Mouse (Mus musculus) midbrain, embryonic 10.5 days (tissue): ENCODE results near the gene Gsg1l. TPM values are rescaled to one million over a fixed set of nuclear protein-coding genes. Genes with fewer than 3 reads are reported as not detected.
A peak's percentile ranks its signal among the peaks of the same experiment; 100 is the strongest.

ENCODE experiments used
- DNase-seq: peaks from one replicate; pipeline ENCODE4 v3.0.0-alpha.2; 2017; ENCODE audit warnings: low spot score
- H3K27ac ChIP-seq: fragments of 300-500 bp; sonication (generic); replicated peaks from 2 replicates; pipeline ENCODE4 v1.5.1; 2016; ENCODE audit warnings: mild to moderate bottlenecking
- H3K27me3 ChIP-seq: fragments of 300-500 bp; sonication (generic); 2 replicates; pipeline ENCODE4 v1.6.1; 2016; ENCODE audit warnings: low read depth, mild to moderate bottlenecking; ENCODE audit not compliant: poor library complexity, severe bottlenecking
- H3K36me3 ChIP-seq: fragments of 300-500 bp; sonication (generic); 2 replicates; pipeline ENCODE4 v1.6.1; 2016; ENCODE audit warnings: mild to moderate bottlenecking, moderate library complexity
- H3K4me1 ChIP-seq: fragments of 300-500 bp; sonication (generic); 2 replicates; pipeline ENCODE4 v1.6.1; 2016
- H3K4me3 ChIP-seq: fragments of 300-500 bp; sonication (generic); 2 replicates; pipeline ENCODE4 v1.5.1; 2016; ENCODE audit warnings: mild to moderate bottlenecking, moderate library complexity
- H3K9me3 ChIP-seq: fragments of 300-500 bp; sonication (generic); replicated peaks from 2 replicates; pipeline ENCODE4 v1.6.1; 2016; ENCODE audit warnings: mild to moderate bottlenecking
- WGBS: fragments of 180-500 bp; shearing (Covaris S2); methylation state at CpG from one replicate; pipeline ENCODE4 v1.1.7; 2016; 5-methylcytosine and 5-hydroxymethylcytosine counted together
- polyA plus RNA-seq: library from polyadenylated mRNA; unstranded; fragments of >200 nt; fragmentation: Nextera tagmentation; extraction: Ambion mirVana; gene quantifications from 2 replicates; pipeline ENCODE4 v1.2.1, GENCODE M21; 2016

Gene Gsg1l
- polyA plus RNA-seq, 1 experiment from 2014 or later = 1.1 TPM

DNA sequence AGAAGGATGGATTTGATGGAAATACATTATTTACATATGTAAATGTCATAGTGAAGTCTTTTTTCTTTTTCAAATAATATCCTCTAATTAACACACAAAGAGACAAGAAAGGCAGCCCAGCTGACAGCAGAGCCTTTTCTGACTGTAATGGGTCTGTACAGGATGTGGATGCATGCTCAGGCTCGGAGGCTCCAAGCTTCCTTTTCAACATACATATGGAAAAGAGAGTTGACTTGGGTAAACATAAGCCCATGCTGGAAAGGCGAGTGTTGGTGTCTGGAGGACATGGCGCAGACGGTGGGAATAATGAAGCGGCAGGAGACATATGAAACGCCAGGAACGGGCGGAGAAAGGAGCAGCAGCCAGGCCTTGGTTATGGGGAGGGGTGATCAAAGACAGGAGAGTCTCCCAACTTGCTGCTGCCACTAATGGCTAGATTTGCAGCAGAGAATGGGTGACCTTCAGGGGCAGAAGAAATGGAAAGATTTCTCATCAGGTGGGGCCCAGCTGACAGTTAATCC, 118.1 kb downstream of the Gsg1l start:
- WGBS = 71% methylated on average over 8 of the region's 8 CpGs

DNA sequence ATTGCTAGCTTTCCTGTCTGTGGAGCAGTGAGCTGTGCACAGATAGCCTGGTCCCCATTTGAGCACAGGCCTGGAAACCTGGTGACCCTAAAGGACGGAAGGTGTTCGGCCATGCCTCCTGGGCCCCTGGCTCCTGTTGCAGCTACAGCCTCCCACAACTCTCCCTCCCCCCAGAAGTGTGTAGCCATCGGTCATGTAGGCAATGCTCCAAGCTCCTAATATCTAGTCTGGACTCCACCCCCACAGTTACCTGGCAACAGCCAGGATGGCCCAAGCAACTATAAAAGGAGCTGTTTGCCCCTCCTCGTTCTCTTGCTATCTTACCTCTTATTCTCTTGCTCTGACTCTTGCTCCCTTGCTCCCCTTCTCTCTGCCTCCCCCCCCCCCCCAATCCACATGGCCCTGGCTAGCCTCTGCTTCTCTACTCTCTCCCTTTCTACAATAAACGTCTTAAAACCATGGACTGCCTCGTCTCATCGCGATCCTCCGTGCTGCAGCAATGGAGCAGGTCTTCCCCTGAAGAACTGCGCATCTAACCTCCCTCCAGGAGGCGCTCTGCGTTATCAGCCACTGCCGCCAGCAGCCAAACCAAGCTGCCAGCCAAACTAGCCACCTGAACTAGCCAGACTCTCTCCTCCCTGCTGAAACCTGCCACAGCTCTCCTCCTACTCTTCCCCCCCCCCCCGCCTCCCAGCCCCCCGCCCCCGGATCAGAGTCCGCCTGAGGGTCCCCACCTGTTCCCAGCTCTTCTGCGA, 122.7 kb downstream of the Gsg1l start:
- H3K4me3 ChIP-seq = no peak overlapping the region
- H3K36me3 ChIP-seq = no peaks in the 10 kb centered on the region
- WGBS = 70% methylated on average over 18 of the region's 18 CpGs
- H3K4me1 ChIP-seq = peaks cover 30% of the 10 kb centered on the region
- no peak overlapping the region for H3K27ac ChIP-seq
- no peak for DNase-seq
- H3K27me3 ChIP-seq = peaks cover 7% of the 10 kb centered on the region; the same call in 1 of the 2 replicates
- no peaks in the 10 kb centered on the region for H3K9me3 ChIP-seq

More for the DNA sequence above, 118.1 kb downstream of the Gsg1l start:
- peaks cover 55% of the 10 kb centered on the region for H3K4me1 ChIP-seq
- H3K36me3 ChIP-seq = no peaks in the 10 kb centered on the region
- peak overlapping the region; percentile 52; the same call in 1 of the 2 replicates for H3K27ac ChIP-seq
- no peaks in the 10 kb centered on the region for H3K27me3 ChIP-seq
- DNase-seq = no peak
- no peak overlapping the region for H3K4me3 ChIP-seq
- no peaks in the 10 kb centered on the region for H3K9me3 ChIP-seq

DNA sequence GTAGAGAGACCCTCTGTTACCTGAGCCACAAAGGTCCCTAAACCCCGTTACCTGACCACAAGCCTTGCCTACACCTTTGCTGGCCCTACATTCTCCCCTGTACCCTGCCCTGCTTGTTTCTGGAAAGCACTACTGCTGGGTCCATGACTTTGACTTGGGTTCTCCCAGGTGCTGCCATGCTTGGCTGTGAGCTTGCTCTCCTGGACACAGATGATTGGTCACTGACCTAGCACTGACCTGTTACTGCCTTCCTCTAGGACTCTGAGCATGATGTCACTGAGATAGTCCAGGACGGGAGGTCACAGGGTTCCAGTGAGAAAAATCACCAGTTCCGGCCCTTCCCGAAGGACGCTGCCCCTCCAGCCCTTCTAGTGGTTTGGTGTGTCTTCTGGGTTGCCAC, 123.4 kb downstream of the Gsg1l start:
- Histone ChIP-seq H3K27me3 (peaks cover 7% of the 10 kb centered on the region; the same call in 1 of the 2 replicates), H3K9me3 (no peaks in the 10 kb centered on the region), H3K4me3 (no peak overlapping the region), H3K36me3 (no peaks in the 10 kb centered on the region), H3K27ac (no peak overlapping the region), H3K4me1 (peaks cover 31% of the 10 kb centered on the region)
- WGBS = 93% methylated on average over 5 of the region's 5 CpGs
- DNase-seq = no peak

DNA sequence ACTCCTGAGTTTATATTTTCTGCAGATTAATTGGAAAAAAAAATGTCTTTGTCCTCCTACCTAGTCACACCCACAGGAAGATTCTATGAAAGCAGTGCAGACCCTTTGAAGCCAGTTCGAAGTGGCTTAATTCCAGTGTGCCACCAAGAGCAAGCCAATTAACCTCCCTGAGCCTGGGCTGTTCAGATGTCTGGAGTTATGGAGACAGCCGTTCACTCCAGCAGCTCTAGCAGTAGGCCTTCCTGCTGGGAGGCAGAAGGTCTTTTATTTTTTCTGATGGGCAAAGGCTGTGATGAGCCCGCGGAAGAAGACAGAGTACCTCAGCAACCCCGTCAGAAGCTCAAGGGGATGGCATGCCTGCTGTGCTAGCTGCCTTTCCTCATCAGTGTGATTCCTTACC, 127.2 kb downstream of the Gsg1l start:
- Histone ChIP-seq H3K4me1 (peaks cover 33% of the 10 kb centered on the region), H3K27me3 (peaks cover 7% of the 10 kb centered on the region; the same call in 1 of the 2 replicates), H3K9me3 (no peaks in the 10 kb centered on the region), H3K4me3 (no peak overlapping the region), H3K27ac (0 out of 2 replicates have a peak overlapping the region, but pooled peaks have one; percentile 33), H3K36me3 (no peaks in the 10 kb centered on the region)
- DNase-seq = no peak
- 66% methylated on average over 5 of the region's 5 CpGs for WGBS

DNA sequence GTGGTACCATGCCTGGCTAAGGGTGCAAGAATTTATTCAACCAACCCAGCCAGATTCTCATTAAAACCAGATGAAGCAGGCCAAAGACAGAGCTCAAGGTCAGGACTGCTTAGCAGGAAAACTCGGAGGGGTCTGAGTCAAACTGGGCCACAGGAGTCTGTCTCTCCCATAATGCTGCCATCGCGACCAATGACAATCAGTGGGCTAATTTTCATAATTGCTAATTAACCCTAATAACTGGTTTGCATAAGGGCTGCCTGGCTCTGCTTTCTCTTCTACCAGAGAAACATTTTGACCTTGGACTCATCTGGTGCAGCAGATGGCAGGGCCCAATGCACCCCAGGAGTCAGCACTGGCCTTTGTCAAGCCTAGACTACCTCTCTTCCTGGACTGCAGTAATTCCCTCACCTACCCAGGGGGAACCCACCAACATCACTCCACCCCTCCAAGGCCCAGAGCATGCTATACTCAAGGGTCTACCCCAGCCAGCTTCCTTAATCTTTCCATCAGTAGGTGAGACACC, 127.8 kb downstream of the Gsg1l start:
- H3K9me3 ChIP-seq = no peaks in the 10 kb centered on the region
- H3K27me3 ChIP-seq = peaks cover 7% of the 10 kb centered on the region; the same call in 1 of the 2 replicates
- no peak overlapping the region for H3K4me3 ChIP-seq
- H3K27ac ChIP-seq = peak overlapping the region; percentile 33; the same call in 1 of the 2 replicates
- no peaks in the 10 kb centered on the region for H3K36me3 ChIP-seq
- peaks cover 27% of the 10 kb centered on the region for H3K4me1 ChIP-seq
- 81% methylated on average over 3 of the region's 3 CpGs for WGBS
- no peak for DNase-seq

DNA sequence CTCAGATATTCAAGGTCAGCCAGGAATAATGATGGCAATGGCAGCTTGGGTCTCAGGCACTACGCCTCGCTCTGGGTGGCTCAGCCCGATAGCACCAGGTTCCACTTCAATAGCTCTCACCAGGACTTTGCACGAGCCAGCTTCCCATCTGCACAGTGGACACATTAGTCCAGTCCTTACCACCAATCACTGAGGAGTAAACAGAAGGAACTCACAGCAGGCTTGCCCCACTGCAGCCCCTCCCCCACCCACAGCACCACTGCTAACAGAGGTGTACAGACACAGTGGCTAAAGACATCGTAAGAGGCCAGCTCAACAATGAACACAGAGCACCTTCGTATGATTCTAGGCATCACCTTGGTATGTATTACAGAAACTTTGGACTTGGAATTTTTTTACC, 128.4 kb downstream of the Gsg1l start:
- no peaks in the 10 kb centered on the region for H3K9me3 ChIP-seq
- peaks cover 24% of the 10 kb centered on the region for H3K4me1 ChIP-seq
- H3K4me3 ChIP-seq = no peak overlapping the region
- 77% methylated on average over 6 of the region's 6 CpGs for WGBS
- peaks cover 7% of the 10 kb centered on the region; the same call in 1 of the 2 replicates for H3K27me3 ChIP-seq
- no peak for DNase-seq
- no peak overlapping the region for H3K27ac ChIP-seq
- no peaks in the 10 kb centered on the region for H3K36me3 ChIP-seq

DNA sequence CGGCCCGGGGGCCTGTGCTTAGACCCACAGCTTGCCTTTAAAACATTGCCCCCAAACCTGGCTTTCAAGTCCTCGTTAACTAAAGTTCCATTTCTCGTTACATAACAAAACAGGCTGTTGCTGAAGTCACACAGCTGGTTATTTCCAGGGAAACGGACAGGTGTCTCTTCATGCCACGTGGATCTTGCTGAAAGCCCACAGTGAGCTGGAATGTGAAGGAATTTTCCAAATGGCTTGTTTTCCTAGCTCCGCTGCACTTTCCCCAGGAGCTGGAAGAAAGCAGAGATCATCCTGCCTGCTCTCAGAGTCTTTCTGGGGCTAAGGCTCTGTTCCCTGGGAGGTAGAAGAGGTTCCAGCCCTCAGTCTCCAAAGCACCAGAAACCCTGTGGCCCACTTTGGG, 130.3 kb downstream of the Gsg1l start:
- no peaks in the 10 kb centered on the region for H3K36me3 ChIP-seq
- no peak overlapping the region for H3K27ac ChIP-seq
- peaks cover 20% of the 10 kb centered on the region for H3K4me1 ChIP-seq
- no peaks in the 10 kb centered on the region for H3K9me3 ChIP-seq
- H3K27me3 ChIP-seq = peaks cover 2% of the 10 kb centered on the region; the same call in 1 of the 2 replicates
- WGBS = 74% methylated on average over 7 of the region's 7 CpGs
- H3K4me3 ChIP-seq = no peak overlapping the region
- no peak for DNase-seq

DNA sequence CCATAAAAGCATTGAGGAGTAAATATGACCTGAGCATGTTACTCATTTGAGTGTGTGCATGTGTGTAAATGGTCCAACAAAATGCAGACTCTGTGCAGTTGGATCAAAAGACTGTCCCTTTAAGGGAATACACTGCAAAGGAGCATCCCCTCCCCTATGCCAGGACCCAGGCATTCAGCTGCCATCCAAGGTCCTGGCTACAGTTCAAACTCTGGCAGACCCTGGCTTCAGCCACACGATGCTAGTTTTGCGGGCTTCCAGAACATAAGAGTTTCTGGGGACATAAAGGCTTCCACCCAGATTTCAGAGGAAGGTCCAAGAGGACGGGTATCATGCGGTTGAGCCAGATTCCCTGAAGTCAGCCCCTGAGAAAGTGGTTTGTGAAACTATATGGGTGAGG, 133.2 kb downstream of the Gsg1l start:
- no peak for DNase-seq

DNA sequence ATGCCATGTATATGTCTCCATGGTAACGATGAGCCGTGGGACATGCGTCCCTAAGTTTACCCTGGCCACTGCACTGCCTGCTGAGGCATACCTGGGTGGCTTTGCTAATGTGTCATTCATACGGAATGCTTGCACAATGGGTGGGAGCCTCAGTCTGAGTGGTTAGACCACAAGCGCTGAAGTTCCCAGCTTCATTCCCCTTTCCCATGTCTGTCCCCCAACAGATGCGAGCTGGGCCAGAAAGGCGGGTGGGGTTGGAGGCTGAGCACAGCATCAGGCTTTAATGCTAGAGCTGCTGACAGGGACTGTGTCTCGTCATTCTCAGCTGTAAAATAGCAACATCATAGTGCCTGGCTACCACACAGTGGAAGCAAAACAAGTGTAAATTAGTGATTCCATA, 136.3 kb downstream of the Gsg1l start:
- Histone ChIP-seq H3K4me1 (no peaks in the 10 kb centered on the region), H3K36me3 (no peaks in the 10 kb centered on the region), H3K9me3 (no peaks in the 10 kb centered on the region), H3K27me3 (no peaks in the 10 kb centered on the region), H3K4me3 (no peak overlapping the region), H3K27ac (no peak overlapping the region)
- WGBS = 76% methylated on average over 8 of the region's 8 CpGs
- DNase-seq = no peak

More for the DNA sequence above, 133.2 kb downstream of the Gsg1l start:
- peaks cover 4% of the 10 kb centered on the region for H3K4me1 ChIP-seq
- H3K9me3 ChIP-seq = no peaks in the 10 kb centered on the region
- H3K4me3 ChIP-seq = no peak overlapping the region
- no peak overlapping the region for H3K27ac ChIP-seq
- WGBS = 84% methylated on average over 4 of the region's 4 CpGs
- no peaks in the 10 kb centered on the region for H3K36me3 ChIP-seq
- H3K27me3 ChIP-seq = no peaks in the 10 kb centered on the region

DNA sequence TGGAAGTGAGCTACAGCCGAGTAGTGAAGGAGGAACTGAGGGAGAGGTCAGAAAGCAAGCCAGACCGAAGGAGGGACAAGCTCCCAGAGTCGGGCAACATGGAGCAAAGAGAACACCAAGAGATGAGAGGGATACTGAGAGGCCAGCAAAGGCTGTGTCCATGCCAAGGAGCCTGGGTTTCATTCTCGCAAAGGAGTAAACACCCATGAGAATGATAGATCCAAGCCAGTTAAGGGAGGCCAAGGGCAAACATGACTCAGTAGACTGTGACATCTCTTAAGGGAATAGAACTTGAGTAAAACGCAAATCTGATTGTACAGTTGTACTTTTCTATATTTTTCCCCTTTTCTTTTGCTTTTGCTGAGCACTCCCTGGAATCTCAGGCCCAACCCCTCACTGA, 137.6 kb downstream of the Gsg1l start:
- 86% methylated on average over 5 of the region's 5 CpGs for WGBS
- no peak for DNase-seq
- Histone ChIP-seq H3K27ac (no peak overlapping the region), H3K4me1 (no peaks in the 10 kb centered on the region), H3K36me3 (no peaks in the 10 kb centered on the region), H3K9me3 (no peaks in the 10 kb centered on the region), H3K4me3 (no peak overlapping the region), H3K27me3 (no peaks in the 10 kb centered on the region)

DNA sequence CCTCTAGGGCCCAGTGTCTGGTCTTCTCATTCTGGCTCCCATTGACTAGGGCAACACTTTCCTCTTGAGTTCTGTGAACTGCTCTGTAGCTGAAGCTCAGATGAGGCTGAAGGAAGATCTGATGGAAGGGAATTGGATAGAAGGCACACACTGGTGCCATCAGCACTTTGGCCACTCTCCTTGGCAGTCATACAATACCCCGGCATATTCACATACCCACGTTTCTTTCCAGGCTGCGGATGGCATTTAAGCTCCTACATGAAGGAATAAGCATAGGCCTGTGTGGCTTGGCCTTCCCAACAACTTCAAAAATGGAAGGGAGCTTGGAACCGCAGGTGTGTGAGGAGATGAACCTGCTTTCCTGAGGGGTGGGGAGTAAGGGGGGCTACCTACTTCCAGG, 138.7 kb downstream of the Gsg1l start:
- Histone ChIP-seq H3K36me3 (no peaks in the 10 kb centered on the region), H3K27me3 (no peaks in the 10 kb centered on the region), H3K9me3 (no peaks in the 10 kb centered on the region), H3K4me1 (no peaks in the 10 kb centered on the region), H3K27ac (no peak overlapping the region), H3K4me3 (no peak overlapping the region)
- 97% methylated on average over 4 of the region's 4 CpGs for WGBS
- no peak for DNase-seq

DNA sequence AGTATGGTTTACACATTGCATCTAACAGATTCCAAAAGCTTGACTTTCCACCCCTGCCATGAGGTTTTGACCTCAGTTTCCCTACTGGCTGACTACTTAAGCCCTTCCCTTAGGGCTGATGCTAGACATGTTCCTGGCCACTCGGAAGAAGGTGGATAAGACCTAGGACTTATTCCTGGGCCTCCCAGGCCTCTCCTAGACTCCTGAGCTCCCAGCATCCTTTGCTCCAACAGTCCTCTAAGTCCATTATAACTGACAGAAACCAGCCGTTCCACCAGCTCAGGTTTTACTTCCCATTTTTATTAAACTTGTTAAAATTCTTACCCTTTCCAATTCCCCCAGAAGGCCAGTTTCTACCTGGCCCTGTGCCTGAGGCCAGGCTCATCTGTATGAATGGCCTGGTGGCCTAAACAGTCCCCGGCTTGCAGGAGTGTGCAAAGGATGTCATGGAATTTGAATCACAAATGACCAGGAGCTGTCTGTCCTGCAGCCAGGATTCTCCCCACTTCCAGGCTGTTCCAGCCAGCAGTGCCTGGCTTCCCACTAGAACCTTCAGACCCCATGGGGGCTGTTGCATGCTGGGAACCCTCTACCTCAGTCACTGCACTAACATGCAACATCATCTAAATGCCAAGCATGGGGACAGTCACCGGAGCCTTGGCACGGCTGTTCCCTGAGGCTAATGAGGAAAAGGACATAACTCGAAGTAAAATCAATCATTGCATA, 139.7 kb downstream of the Gsg1l start:
- no peaks in the 10 kb centered on the region for H3K27me3 ChIP-seq
- H3K9me3 ChIP-seq = no peaks in the 10 kb centered on the region
- H3K4me3 ChIP-seq = no peak overlapping the region
- 86% methylated on average over 6 of the region's 6 CpGs for WGBS
- no peak for DNase-seq
- no peak overlapping the region for H3K27ac ChIP-seq
- H3K36me3 ChIP-seq = no peaks in the 10 kb centered on the region
- H3K4me1 ChIP-seq = no peaks in the 10 kb centered on the region
